Mouse (Mus musculus) intestine, postnatal 0 days (tissue): ENCODE data around the gene Btbd9. TPM values are rescaled to one million over a fixed set of nuclear protein-coding genes. Genes with fewer than 3 reads are reported as not detected.

Experiments
- ATAC-seq: fragments of 200-750 bp; cut with Nextera tagmentation; 2 replicates; pipeline ENCODE4 v1.8.0; 2017; ENCODE audit warnings: mild to moderate bottlenecking, moderate TSS enrichment, moderate library complexity
- H3K27ac ChIP-seq: fragments of 300-500 bp; sonication (generic); 2 replicates; pipeline ENCODE4 v1.5.1; 2014; ENCODE audit warnings: mild to moderate bottlenecking, low read depth, low read length, moderate library complexity
- H3K27me3 ChIP-seq: fragments of 300-500 bp; sonication (generic); replicated peaks from 2 replicates; pipeline ENCODE4 v1.6.1; 2014; ENCODE audit warnings: low read length, mixed read lengths; ENCODE audit not compliant: control insufficient read depth, insufficient read depth
- H3K36me3 ChIP-seq: fragments of 300-500 bp; sonication (generic); 2 replicates; pipeline ENCODE4 v1.6.1; 2014; ENCODE audit warnings: mild to moderate bottlenecking, moderate library complexity; ENCODE audit not compliant: control insufficient read depth, insufficient read depth
- H3K4me1 ChIP-seq: fragments of 300-500 bp; sonication (generic); replicated peaks from 2 replicates; pipeline ENCODE4 v1.6.1; 2014; ENCODE audit warnings: antibody characterized with exemption, low read length, mixed read lengths; ENCODE audit not compliant: control insufficient read depth, insufficient read depth
- H3K4me2 ChIP-seq: fragments of 300-500 bp; sonication (generic); replicated peaks from 2 replicates; pipeline ENCODE4 v1.6.1; 2014; ENCODE audit warnings: low read depth, mild to moderate bottlenecking, moderate library complexity
- H3K4me3 ChIP-seq: fragments of 300-500 bp; sonication (generic); 2 replicates; pipeline ENCODE4 v1.5.1; 2014; ENCODE audit warnings: low read depth, low read length
- H3K9ac ChIP-seq: fragments of 300-500 bp; sonication (generic); 2 replicates; pipeline ENCODE4 v1.6.1; 2014; ENCODE audit warnings: mild to moderate bottlenecking, low read depth, low read length
- H3K9me3 ChIP-seq: fragments of 300-500 bp; sonication (generic); 2 replicates; pipeline ENCODE4 v1.6.1; 2016; ENCODE audit warnings: mixed run types; ENCODE audit not compliant: control insufficient read depth
- CTCF ChIP-seq: sonication (generic); IDR thresholded peaks from 2 replicates; pipeline ENCODE4 v1.5.1; 2016; ENCODE audit warnings: low read depth, mild to moderate bottlenecking, control low read depth, antibody characterized with exemption, moderate library complexity
- WGBS: fragments of 180-500 bp; shearing (Covaris S2); extraction: QIAGEN DNeasy Blood & Tissue Kit; methylation state at CpG from one replicate; pipeline ENCODE4 v1.1.7; 2014; 5-methylcytosine and 5-hydroxymethylcytosine counted together
- polyA plus RNA-seq: library from polyadenylated mRNA; unstranded; fragments of >200 nt; fragmentation: Nextera tagmentation; extraction: Ambion mirVana; gene quantifications from 2 replicates; pipeline ENCODE4 v1.2.1, GENCODE M21; 2015

Gene Btbd9
- polyA plus RNA-seq, 1 experiment from 2014 or later: 35.9 TPM

DNA sequence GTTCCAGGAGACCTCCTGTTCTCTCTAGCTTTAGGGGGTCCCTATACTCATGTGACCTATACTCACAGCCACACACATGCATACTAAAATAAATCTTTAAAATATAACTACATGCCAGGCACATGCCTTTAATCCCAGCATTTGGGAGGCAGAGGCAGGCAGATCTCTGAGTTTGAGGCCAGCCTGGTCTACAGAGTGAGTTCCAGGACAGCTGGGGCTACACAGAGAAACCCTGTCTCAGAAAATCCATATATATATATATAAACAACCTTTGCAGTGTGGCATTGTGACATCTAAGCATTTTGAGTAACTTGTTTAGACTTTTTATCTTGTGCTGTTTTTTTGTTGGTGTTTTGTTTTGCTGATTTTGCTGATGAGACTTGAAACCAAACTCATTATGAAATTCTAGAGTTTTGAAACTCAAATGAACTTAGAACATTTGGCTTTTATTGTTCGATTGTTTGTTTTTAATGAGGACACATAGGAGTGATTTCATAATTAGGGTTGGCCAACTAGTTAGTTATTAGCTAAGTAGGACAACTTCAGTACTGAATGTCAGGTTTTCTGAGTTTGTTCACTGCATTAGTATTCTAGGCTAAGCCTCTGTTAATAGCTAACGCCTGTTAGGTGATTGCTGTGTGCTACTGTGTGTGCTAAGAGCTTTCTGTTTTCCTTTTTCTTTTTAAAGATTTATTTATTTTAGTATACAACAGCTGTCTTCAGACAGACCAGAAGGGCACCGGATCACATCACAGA, 42.0 kb upstream of the Btbd9 start:
- H3K27me3 ChIP-seq: no peaks in the 10 kb centered on the region
- no peak overlapping the region for H3K9ac ChIP-seq
- no peaks in the 10 kb centered on the region for H3K36me3 ChIP-seq
- H3K4me2 ChIP-seq: no peak overlapping the region
- peaks cover 4% of the 10 kb centered on the region; the same call in 1 of the 2 replicates for H3K4me1 ChIP-seq
- no peak overlapping the region for H3K27ac ChIP-seq
- H3K4me3 ChIP-seq: no peak overlapping the region
- 53% methylated on average over 3 of the region's 3 CpGs for WGBS
- H3K9me3 ChIP-seq: no peaks in the 10 kb centered on the region
- TF ChIP-seq CTCF: no peak
- ATAC-seq: no peak

DNA sequence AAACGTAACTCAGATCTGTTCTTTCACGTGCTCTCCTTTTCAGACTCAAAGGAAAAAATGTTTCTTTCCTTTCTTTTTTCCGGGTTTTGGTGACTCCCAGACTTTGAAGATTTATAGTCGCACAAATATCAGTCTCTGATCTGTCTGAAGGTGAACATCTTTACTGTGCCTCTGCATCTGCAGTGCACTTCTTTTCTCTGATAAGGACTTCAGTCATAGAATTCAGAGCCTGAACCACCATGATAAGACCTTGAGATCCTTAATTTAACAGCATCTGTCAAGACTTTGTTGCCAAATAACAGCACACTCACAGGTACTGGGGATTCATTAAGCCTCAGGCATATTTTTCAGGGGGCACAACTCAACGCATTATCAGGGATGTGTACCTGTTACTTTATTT, 39.9 kb upstream of the Btbd9 start:
- 85% methylated on average over 5 of the region's 5 CpGs for WGBS
- H3K9ac ChIP-seq: no peak overlapping the region
- H3K27ac ChIP-seq: no peak overlapping the region
- H3K4me2 ChIP-seq: no peak overlapping the region
- no peaks in the 10 kb centered on the region for H3K9me3 ChIP-seq
- H3K36me3 ChIP-seq: no peaks in the 10 kb centered on the region
- ATAC-seq: no peak
- TF ChIP-seq CTCF: no peak
- peaks cover 9% of the 10 kb centered on the region for H3K4me1 ChIP-seq
- no peak overlapping the region for H3K4me3 ChIP-seq
- no peaks in the 10 kb centered on the region for H3K27me3 ChIP-seq

DNA sequence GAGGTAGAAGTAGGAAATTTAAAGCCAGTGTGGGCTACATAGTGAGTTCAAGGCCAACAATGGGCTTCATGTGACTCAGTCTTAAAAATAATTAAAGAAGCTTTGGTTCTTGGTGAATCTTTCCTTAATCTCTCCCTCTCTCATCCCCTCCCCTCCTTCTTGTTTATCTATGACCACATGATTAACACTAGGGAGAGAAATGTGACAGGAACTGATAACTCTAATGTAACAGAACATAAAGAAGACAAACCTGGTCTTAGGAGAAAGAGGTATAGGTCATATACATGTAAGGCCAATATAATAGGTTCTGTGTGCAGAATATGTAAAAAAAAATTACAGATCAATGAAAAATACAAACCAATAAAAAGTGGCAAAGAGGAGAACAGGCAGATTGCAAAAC, 37.1 kb upstream of the Btbd9 start:
- H3K9me3 ChIP-seq: no peaks in the 10 kb centered on the region
- no peak overlapping the region for H3K4me2 ChIP-seq
- H3K4me3 ChIP-seq: no peak overlapping the region
- peaks cover 13% of the 10 kb centered on the region for H3K4me1 ChIP-seq
- H3K9ac ChIP-seq: no peak overlapping the region
- ATAC-seq: no peak
- no peak for TF ChIP-seq CTCF
- no peaks in the 10 kb centered on the region for H3K36me3 ChIP-seq
- no peak overlapping the region for H3K27ac ChIP-seq
- no peaks in the 10 kb centered on the region for H3K27me3 ChIP-seq

DNA sequence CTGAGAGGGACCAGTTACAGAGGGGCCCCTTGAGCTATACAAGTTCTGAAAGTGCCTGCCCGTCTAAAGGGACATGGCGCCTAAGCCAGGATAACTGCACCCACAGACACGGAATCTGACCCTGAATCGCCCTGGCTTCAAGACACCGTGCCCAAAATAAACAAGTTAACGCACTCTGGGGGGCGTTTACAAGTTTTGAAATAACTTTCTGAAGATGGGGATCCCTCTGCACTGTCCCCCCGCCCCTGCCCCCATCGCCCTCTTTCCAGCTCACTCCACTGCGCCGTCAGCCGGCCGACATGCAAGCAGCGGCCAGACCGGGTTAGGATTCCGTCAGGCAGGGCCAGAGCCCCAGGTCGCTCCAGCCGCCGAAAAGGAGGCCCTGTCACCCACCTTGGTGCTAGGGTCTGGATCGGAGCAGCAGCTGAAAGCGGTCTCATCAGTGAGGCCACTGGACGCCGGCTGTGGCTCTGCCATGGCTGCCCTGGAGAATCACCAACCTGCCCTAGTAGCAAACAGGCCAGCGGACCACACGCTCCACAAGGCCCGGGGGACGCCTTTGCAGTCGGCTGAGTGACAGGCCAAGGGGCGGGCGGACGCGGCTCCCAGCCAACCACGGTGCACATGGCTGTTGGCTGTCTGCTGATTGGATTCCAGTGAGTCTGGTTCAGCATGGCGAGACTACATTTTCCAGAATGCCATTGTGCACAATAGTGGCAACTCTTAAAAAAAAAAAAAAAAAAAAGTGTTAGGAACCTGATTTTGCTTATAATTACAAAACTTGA, 36.0 kb upstream of the Btbd9 start:
- Histone ChIP-seq H3K9ac (peak overlapping the region; percentile 71), H3K4me2 (peak overlapping the region; percentile 83), H3K27me3 (no peaks in the 10 kb centered on the region), H3K36me3 (no peaks in the 10 kb centered on the region), H3K27ac (peak overlapping the region; percentile 82), H3K4me1 (peaks cover 18% of the 10 kb centered on the region), H3K9me3 (no peaks in the 10 kb centered on the region), H3K4me3 (peak overlapping the region; percentile 69)
- peak; percentile 53 for TF ChIP-seq CTCF
- ATAC-seq: peak; percentile 97
- WGBS: under 1% methylated on average over 34 of the region's 34 CpGs

DNA sequence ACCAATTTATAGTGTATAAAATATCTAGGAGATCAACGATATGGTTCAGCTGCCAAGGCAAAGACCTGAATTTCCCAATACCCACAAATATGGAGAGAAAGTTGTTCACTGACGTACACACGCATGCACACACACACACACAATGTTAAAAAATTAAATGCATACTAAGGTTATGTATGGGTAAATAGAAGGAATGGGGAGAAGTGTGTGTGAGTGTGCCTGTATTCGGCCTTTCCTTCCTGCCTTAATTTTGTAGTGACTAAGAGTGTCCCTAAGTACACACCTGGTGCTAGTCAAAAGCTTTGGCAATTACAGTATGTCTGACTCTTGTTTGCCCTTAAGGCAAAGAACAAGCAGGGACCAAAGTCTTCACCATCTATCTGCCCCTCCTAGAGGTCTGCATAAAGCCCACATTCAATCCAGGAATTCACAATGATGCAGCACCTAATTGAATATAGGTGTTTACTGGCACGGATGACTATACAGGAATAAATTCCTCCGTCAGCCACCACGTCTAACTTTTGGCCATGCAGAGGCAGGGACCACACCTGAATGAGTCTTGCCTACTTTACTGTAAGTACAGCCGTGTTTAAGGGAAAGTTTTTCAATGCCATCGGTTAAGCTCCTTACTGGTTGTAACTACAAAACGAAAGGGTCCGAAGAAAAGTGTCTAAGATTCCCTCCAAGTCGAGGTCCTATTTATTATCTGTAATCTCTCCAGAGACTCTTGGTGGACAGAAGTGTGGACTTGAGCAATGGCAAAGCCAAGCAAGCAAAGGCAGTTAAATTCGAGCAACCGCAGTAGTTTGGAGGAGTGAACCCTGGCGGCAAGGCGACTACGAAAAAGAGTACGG, 35.2 kb upstream of the Btbd9 start:
- Histone ChIP-seq H3K9me3 (no peaks in the 10 kb centered on the region), H3K27me3 (no peaks in the 10 kb centered on the region), H3K4me2 (peak overlapping the region; percentile 83), H3K27ac (peak overlapping the region; percentile 82), H3K9ac (peak overlapping the region; percentile 71), H3K4me1 (peaks cover 18% of the 10 kb centered on the region), H3K36me3 (no peaks in the 10 kb centered on the region), H3K4me3 (peak overlapping the region; percentile 69)
- TF ChIP-seq CTCF: no peak
- 17% methylated on average over 18 of the region's 18 CpGs for WGBS
- no peak for ATAC-seq

DNA sequence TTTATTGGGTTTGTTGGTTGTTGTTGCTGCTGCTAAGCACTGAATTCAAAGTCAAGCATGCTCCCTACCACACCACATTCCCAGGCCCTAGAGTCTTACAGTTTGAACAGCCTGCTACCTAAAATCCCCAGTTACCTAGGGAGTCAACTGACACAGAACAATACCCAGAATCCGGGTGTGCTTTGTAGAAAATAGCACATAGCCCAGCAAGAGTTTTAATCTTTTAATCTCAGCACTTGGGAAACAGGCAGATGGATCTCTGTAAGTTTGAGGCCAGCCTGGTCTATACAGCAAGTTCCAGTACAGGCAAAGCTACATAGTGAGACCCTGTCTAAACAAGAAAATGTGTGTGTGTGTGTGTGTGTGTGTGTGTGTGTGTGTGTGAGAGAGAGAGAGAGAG, 34.5 kb upstream of the Btbd9 start:
- no peaks in the 10 kb centered on the region for H3K36me3 ChIP-seq
- TF ChIP-seq CTCF: no peak
- 56% methylated on average over 1 of the region's 1 CpGs for WGBS
- no peak for ATAC-seq
- peaks cover 21% of the 10 kb centered on the region for H3K4me1 ChIP-seq
- H3K4me2 ChIP-seq: peak overlapping the region; percentile 83; the same call in 1 of the 2 replicates
- no peaks in the 10 kb centered on the region for H3K27me3 ChIP-seq
- no peaks in the 10 kb centered on the region for H3K9me3 ChIP-seq
- no peak overlapping the region for H3K9ac ChIP-seq
- H3K27ac ChIP-seq: no peak overlapping the region
- no peak overlapping the region for H3K4me3 ChIP-seq
